Mouse (Mus musculus) liver, embryonic 12.5 days (tissue): ENCODE measurements around the gene Pfn1. TPM values are rescaled to one million over a fixed set of nuclear protein-coding genes. Genes with fewer than 3 reads are reported as not detected.

Source experiments
- ATAC-seq: fragments of 200-750 bp; cut with Nextera tagmentation; 2 replicates; pipeline ENCODE4 v1.8.0; 2017; ENCODE audit warnings: moderate number of reproducible peaks, mild to moderate bottlenecking, moderate library complexity
- H3K27ac ChIP-seq: fragments of 300-500 bp; sonication (generic); 2 replicates; pipeline ENCODE4 v1.5.1; 2016; ENCODE audit warnings: mild to moderate bottlenecking
- H3K27me3 ChIP-seq: fragments of 300-500 bp; sonication (generic); replicated peaks from 2 replicates; pipeline ENCODE4 v1.6.1; 2016; ENCODE audit warnings: mild to moderate bottlenecking, moderate library complexity
- H3K36me3 ChIP-seq: fragments of 300-500 bp; sonication (generic); 2 replicates; pipeline ENCODE4 v1.6.1; 2016; ENCODE audit warnings: mild to moderate bottlenecking, moderate library complexity
- H3K4me1 ChIP-seq: fragments of 300-500 bp; sonication (generic); 2 replicates; pipeline ENCODE4 v1.6.1; 2016
- H3K4me2 ChIP-seq: fragments of 300-500 bp; sonication (generic); 2 replicates; pipeline ENCODE4 v1.6.1; 2016; ENCODE audit warnings: mild to moderate bottlenecking, moderate library complexity
- H3K4me3 ChIP-seq: fragments of 300-500 bp; sonication (generic); 2 replicates; pipeline ENCODE4 v1.5.1; 2016; ENCODE audit warnings: mild to moderate bottlenecking, moderate library complexity
- H3K9ac ChIP-seq: fragments of 300-500 bp; sonication (generic); 2 replicates; pipeline ENCODE4 v1.6.1; 2016; ENCODE audit warnings: mild to moderate bottlenecking, moderate library complexity
- H3K9me3 ChIP-seq: fragments of 300-500 bp; sonication (generic); replicated peaks from 2 replicates; pipeline ENCODE4 v1.6.1; 2016; ENCODE audit warnings: mild to moderate bottlenecking, moderate library complexity
- WGBS: fragments of 180-500 bp; shearing (Covaris S2); methylation state at CpG from one replicate; pipeline ENCODE4 v1.1.7; 2016; ENCODE audit not compliant: insufficient replicate concordance; 5-methylcytosine and 5-hydroxymethylcytosine counted together
- polyA plus RNA-seq: library from polyadenylated mRNA; unstranded; fragments of >200 nt; fragmentation: Nextera tagmentation; extraction: Ambion mirVana; gene quantifications from 2 replicates; pipeline ENCODE4 v1.2.1, GENCODE M21; 2016

Pfn1 gene
- polyA plus RNA-seq, 1 experiment from 2014 or later, result 1,519 TPM

DNA sequence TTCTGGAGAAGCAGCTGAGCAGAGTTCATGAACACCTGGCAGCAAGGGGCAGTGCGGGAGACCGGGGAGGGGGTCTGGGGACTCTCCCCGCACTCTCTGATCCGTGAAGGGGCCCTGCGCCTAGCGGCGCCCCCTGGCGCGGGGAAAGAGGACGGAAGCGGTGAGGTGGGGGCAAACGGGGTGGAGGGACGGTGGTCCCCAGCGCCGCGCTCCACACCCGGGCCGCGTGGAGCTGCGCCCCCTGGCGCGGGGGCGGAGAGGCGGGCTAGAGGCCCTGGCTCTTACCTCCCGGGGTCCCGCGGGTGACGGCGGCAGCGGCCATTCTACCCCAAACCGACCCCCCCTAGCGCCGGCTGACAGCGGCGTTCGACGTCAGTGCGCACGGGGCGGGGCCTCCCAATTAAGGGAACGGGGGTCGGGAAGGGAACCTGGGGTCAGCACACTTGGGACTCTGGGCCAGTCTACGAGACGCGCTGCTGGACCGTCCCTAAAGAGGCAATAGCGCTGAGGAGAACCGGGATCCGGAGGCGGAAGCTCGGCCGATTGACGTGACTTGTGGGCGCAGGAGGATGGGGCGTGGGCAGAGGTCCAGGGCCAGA lies 33.3 kb upstream of the Pfn1 start, which contains the start of gene Camta2:
Gene Camta2 (minus strand): TSS at position 505 of the 599 bp plus-strand sequence.
- peak; percentile 72 for ATAC-seq
- peak within 1 kb of the TSS; percentile 87 for H3K9ac ChIP-seq
- peak within 1 kb of the TSS; percentile 97 for H3K4me2 ChIP-seq
- H3K27ac ChIP-seq, result peak within 1 kb of the TSS; percentile 82
- no peaks in the 10 kb centered on the region for H3K9me3 ChIP-seq
- peaks cover 32% of the 10 kb centered on the region for H3K4me1 ChIP-seq
- peak within 1 kb of the TSS; percentile 84 for H3K4me3 ChIP-seq
- under 1% methylated on average over 54 of the region's 55 CpGs for WGBS
- H3K27me3 ChIP-seq, result no peaks in the 10 kb centered on the region; the same call in 1 of the 2 replicates
- peaks cover 33% of the 10 kb centered on the region for H3K36me3 ChIP-seq

DNA sequence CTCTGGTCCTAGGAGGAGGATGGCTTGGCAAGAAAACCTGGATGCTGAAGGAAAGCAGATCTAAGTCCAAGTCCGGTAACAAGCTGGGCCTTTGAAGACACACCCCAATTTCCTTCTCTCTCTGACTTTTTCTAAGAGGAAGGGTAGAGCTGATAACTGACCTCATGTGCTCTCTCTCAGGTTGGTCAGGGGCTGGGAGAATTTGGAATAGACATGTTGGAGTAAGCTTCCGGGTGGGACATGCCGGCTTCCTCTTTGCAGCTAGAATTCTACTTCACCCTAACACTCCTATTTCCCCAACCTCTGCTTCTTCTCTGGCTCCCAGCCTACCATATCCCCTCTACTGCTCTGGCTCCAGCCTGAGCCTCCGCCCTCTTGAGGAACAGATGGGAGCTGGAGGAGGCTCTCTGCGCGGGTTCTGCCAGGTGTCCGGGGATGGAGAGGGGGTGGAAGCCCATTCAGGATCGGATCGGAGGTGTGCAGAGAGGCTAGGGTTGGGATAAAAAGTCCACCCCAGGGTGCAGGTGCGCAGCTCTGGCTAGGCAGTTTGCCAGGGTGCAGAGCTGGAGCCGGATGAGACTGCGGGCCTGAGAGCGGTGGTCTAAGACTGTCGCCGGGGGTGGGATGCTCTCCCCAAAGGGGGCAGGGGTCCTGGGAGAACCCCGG lies 32.6 kb upstream of the Pfn1 start:
- H3K36me3 ChIP-seq, result peaks cover 38% of the 10 kb centered on the region
- peak; percentile 50 for ATAC-seq

DNA sequence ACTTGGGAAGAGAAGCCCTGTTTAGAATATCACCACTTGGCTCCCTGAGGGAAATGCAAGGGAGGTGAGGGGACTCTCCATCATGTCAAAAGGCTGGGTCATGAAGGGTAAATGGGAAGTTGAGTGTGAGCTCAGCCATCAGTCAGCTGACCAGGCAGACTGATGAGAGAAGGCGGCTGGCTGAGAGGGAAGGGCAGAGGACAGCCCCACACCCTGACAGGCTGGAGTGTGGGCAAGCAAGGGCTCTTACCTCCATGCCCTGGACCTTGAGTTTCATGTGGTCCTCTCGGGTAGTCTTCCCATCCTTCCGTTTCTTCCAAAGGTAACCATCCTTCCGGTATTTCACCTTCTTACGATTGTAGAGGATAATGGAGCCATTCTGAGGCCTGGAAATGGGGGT lies 29.2 kb upstream of the Pfn1 start:
- Histone ChIP-seq H3K27ac (no peak overlapping the region), H3K9me3 (no peaks in the 10 kb centered on the region), H3K4me1 (peaks cover 52% of the 10 kb centered on the region), H3K27me3 (no peaks in the 10 kb centered on the region), H3K36me3 (peaks cover 60% of the 10 kb centered on the region), H3K4me3 (no peak overlapping the region), H3K9ac (no peak overlapping the region; the same call in 1 of the 2 replicates), H3K4me2 (no peak overlapping the region)
- WGBS, result 77% methylated on average over 5 of the region's 5 CpGs
- ATAC-seq, result no peak

More for the DNA sequence above, 32.6 kb upstream of the Pfn1 start:
- Histone ChIP-seq H3K9ac (peak overlapping the region; percentile 87), H3K27ac (peak overlapping the region; percentile 82), H3K27me3 (no peaks in the 10 kb centered on the region; the same call in 1 of the 2 replicates), H3K4me2 (peak overlapping the region; percentile 97), H3K4me3 (peak overlapping the region; percentile 84), H3K4me1 (peaks cover 39% of the 10 kb centered on the region), H3K9me3 (no peaks in the 10 kb centered on the region)
- 4% methylated on average over 16 of the region's 16 CpGs for WGBS

DNA sequence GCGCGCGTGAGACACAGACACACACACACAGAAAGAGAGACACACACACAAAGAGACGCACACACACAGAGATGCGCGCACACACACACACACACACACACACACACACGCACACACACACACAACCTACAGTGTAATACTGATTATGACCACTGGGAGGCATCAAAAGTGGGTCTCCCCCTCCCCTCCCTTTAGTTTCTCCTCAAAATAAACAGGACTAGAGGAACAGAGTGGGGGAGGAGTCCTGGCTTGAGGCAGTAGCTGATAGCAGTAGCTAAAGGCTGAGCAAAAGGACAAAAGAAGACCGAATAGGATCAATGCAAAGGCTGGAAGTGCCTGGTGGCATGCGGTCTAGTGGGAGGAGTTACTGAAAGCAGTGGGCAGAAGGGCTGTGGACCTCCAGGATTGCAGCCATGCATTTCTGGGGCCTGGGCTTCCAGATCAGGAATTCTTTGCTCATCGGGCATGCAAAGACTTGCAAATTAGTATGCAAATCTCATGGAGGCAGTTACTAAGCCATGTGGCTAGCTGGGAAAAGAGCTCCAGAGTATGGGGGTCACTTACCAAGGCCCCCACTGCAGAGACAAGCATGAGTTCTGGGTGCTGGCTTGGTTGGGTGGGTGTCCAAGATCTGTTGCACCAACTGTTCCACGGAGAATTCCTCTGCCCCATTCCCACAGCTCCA lies 27.6 kb upstream of the Pfn1 start:
- peak overlapping the region; percentile 34; the same call in 1 of the 2 replicates for H3K27ac ChIP-seq
- H3K4me1 ChIP-seq, result peaks cover 42% of the 10 kb centered on the region
- ATAC-seq, result no peak; the same call in 1 of the 2 replicates
- 50% methylated on average over 11 of the region's 11 CpGs for WGBS
- no peak overlapping the region for H3K9ac ChIP-seq
- no peaks in the 10 kb centered on the region for H3K9me3 ChIP-seq
- no peak overlapping the region for H3K4me3 ChIP-seq
- H3K4me2 ChIP-seq, result peak overlapping the region; percentile 1; the same call in 1 of the 2 replicates
- no peaks in the 10 kb centered on the region for H3K27me3 ChIP-seq
- peaks cover 66% of the 10 kb centered on the region for H3K36me3 ChIP-seq

DNA sequence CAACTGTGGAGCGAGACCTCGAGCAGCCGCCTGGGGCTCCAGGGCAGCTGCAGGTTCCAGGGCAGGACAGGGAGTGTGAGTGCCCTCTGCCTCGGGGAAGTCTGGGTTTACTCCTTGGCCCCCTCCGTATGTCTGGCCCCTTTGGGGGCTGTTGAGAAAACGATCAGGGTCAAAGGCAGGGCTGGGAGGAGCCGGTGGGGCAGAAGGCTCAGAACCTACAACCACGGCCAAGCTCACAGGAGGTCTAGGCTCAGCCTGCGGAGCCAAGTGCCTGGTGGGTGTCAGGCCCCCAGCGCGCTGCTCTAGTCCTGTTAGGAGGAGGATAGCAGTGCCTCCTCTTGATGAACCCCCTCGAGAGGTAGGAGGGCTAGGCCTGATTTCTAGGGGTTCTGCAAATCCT lies 26.7 kb upstream of the Pfn1 start:
- no peak for ATAC-seq
- peaks cover 38% of the 10 kb centered on the region for H3K4me1 ChIP-seq
- H3K27ac ChIP-seq, result no peak overlapping the region
- H3K9ac ChIP-seq, result no peak overlapping the region
- H3K27me3 ChIP-seq, result no peaks in the 10 kb centered on the region
- H3K36me3 ChIP-seq, result peaks cover 70% of the 10 kb centered on the region
- H3K4me3 ChIP-seq, result no peak overlapping the region
- H3K9me3 ChIP-seq, result no peaks in the 10 kb centered on the region
- WGBS, result 77% methylated on average over 12 of the region's 12 CpGs
- no peak overlapping the region for H3K4me2 ChIP-seq

DNA sequence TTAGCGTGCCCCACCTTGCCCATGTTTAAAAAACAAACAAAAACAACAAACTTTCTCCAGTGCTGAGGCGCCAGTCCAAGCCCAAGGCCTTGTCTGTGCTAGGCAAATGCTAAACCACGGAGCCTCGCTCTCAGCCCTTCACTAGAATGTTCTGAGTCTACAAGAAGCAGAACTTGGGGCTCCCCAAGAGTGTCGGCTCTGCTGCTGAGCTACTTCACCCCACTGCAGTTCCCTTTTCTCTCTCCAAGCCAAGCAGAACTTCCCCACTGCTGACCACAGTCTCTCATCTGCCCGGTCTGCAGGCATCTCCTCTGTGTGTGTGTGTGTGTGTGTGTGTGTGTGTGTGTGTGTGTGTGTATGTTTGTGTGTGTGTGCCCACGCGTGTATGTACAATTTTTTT lies 25.4 kb upstream of the Pfn1 start:
- Histone ChIP-seq H3K9me3 (no peaks in the 10 kb centered on the region), H3K4me1 (peaks cover 36% of the 10 kb centered on the region), H3K4me3 (no peak overlapping the region), H3K27me3 (no peaks in the 10 kb centered on the region), H3K27ac (peak overlapping the region; percentile 65; the same call in 1 of the 2 replicates), H3K4me2 (no peak overlapping the region), H3K9ac (no peak overlapping the region), H3K36me3 (peaks cover 71% of the 10 kb centered on the region)
- ATAC-seq, result no peak
- WGBS, result 52% methylated on average over 8 of the region's 8 CpGs

DNA sequence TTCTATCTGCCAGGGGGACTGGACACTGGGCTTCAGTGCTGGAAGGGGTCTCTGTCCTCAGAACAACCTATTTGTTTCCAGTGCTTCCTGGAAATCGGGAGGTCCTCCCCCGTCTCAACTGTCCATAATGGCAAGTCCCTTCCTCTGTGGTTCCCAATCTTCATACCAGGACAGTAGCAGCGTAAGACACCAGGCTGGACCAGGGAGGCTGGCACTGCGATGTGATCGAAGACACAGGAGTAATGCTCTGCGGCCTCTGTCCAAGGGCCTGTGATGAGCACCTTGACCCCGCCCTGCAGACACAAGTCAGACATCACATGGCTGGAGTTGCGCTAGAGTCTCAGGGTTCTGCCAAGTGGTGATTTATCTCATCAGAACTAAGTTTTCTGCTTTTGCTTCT lies 24.9 kb upstream of the Pfn1 start:
- Histone ChIP-seq H3K27me3 (no peaks in the 10 kb centered on the region), H3K27ac (peak overlapping the region; percentile 65; the same call in 1 of the 2 replicates), H3K36me3 (peaks cover 69% of the 10 kb centered on the region), H3K9ac (no peak overlapping the region), H3K4me2 (no peak overlapping the region), H3K9me3 (no peaks in the 10 kb centered on the region), H3K4me3 (no peak overlapping the region), H3K4me1 (peaks cover 38% of the 10 kb centered on the region)
- WGBS, result 90% methylated on average over 8 of the region's 8 CpGs
- no peak for ATAC-seq

DNA sequence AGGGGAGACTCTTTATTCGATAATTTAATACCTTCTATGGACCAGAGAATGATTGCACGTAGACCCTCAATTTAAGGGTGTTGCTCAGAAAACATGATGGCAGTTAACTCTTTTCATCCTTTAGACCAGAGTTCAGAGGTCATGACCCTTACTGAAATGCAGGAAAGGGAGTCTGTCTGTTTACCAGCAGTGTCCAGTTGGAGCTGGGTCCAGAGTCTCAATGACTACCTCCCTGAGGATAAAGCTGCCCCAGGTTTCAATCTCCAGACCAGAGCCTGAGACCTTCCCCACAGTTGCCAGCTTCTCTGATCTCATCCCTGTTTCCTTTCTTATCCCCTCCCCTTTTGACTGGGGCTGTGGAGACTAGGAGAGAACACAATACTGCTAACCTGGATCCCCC lies 24.1 kb upstream of the Pfn1 start:
- Histone ChIP-seq H3K27me3 (no peaks in the 10 kb centered on the region), H3K9me3 (no peaks in the 10 kb centered on the region), H3K4me1 (peaks cover 39% of the 10 kb centered on the region), H3K9ac (no peak overlapping the region), H3K4me3 (no peak overlapping the region), H3K4me2 (no peak overlapping the region), H3K36me3 (peaks cover 69% of the 10 kb centered on the region), H3K27ac (peak overlapping the region; percentile 65)
- WGBS, result 75% methylated on average over 2 of the region's 2 CpGs
- ATAC-seq, result no peak; the same call in 1 of the 2 replicates

DNA sequence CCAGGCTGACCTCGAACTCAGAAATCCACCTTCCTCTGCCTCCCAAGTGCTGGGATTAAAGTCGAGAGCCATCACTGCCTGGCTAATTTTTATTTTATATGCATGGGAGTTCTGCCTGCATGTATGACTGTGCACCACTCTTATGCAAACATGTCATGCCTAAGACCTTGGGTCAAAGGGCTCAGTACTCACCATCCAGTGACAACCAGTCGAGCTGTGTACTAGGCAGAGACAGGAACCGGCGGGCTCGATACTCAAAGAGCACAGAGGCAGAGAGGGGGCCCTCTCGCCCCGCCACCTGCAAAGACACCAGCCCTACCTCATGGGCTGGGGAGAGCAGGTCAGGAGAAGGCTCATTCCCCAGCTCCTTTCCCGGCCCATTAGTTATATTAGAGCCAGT lies 23.6 kb upstream of the Pfn1 start:
- peak overlapping the region; percentile 33; the same call in 1 of the 2 replicates for H3K27ac ChIP-seq
- peaks cover 65% of the 10 kb centered on the region for H3K36me3 ChIP-seq
- no peak for ATAC-seq

DNA sequence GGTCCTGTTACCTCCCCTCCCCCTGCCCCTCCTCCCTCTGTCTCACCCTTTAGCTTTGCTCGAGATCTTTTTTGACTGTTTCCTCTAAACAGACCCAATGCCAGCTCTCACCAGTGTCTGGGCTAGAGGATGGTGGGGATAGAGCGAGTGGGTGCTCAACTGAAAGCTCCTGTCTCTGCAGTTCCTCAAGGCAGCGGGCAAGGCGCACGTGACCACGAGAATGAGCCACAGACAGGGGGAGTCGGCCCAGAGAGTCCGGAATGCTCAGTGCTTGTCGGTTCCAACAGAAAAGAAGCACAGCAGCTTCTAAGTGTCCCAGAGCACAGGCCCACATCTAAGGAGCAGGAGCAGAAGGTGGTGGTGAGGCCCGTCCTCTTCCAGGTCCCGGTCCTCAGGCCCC lies 20.1 kb upstream of the Pfn1 start:
- H3K27me3 ChIP-seq, result no peaks in the 10 kb centered on the region
- peaks cover 54% of the 10 kb centered on the region for H3K36me3 ChIP-seq
- no peak overlapping the region for H3K9ac ChIP-seq
- H3K4me3 ChIP-seq, result no peak overlapping the region
- 51% methylated on average over 10 of the region's 11 CpGs for WGBS
- no peaks in the 10 kb centered on the region for H3K9me3 ChIP-seq
- no peak overlapping the region for H3K27ac ChIP-seq
- H3K4me2 ChIP-seq, result no peak overlapping the region
- peaks cover 47% of the 10 kb centered on the region for H3K4me1 ChIP-seq
- no peak for ATAC-seq

More for the DNA sequence above, 23.6 kb upstream of the Pfn1 start:
- 76% methylated on average over 9 of the region's 9 CpGs for WGBS
- no peaks in the 10 kb centered on the region for H3K9me3 ChIP-seq
- H3K27me3 ChIP-seq, result no peaks in the 10 kb centered on the region
- no peak overlapping the region for H3K9ac ChIP-seq
- peaks cover 39% of the 10 kb centered on the region for H3K4me1 ChIP-seq
- H3K4me2 ChIP-seq, result no peak overlapping the region
- H3K4me3 ChIP-seq, result no peak overlapping the region

DNA sequence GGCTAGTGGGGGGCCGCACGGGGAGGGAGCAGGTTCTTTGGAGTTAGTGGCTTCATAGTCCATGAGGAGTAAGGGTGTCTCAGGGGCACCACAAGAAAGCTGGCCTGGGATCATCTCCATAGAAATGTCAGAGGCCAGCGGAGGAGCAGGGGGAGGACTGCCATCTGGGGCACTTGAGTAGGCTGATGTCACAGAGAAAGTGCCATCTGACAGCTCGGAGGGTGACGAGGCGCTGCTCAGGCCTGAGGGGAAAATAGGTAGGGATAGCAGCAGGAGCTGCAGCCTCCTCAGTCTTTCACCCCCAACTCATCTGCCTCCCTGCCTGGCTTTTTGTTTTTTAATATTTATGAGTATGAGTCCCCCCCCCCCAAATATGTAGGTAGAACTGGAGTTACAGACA lies 19.6 kb upstream of the Pfn1 start:
- no peak for ATAC-seq
- Histone ChIP-seq H3K4me1 (peaks cover 43% of the 10 kb centered on the region), H3K4me2 (no peak overlapping the region), H3K9me3 (no peaks in the 10 kb centered on the region), H3K9ac (no peak overlapping the region), H3K27ac (no peak overlapping the region), H3K27me3 (no peaks in the 10 kb centered on the region), H3K36me3 (peaks cover 50% of the 10 kb centered on the region), H3K4me3 (no peak overlapping the region)
- 81% methylated on average over 6 of the region's 6 CpGs for WGBS
